ENCODE assay signal across 8 mouse cellular contexts in genomic region chr2:180822476-180822875, GRCm38 (mm10). TPM values are rescaled to one million over a fixed set of nuclear protein-coding genes. Genes with fewer than 3 reads are reported as not detected.
DNase-seq lines count a peak whose midpoint lies in the region; ATAC-seq and TF ChIP-seq lines count a peak whose summit lies in the region.

No protein-coding gene starts in this region.

- WGBS in hindbrain, embryonic 14.5 days = 30% methylated on average over 6 of the region's 6 CpGs

- no peaks in the 10 kb centered on the region for H3K9me3 ChIP-seq in hindbrain, embryonic 14.5 days (ENCODE audit: control insufficient read depth, low read length)

- no peak for ATAC-seq in hindbrain, embryonic 14.5 days (ENCODE audit: low FRiP score)
- no peak for ATAC-seq in activated CD4-positive, CD25-positive, alpha-beta regulatory T cell, adult 4 months

- H3K4me3 ChIP-seq in hindbrain, embryonic 14.5 days (replicated peaks; ENCODE audit: low read length) = no peak overlapping the region

- peak; percentile 12 for DNase-seq in ovary, postnatal 14 days (ENCODE audit: low spot score)
- no peak for DNase-seq in ovary, postnatal 10 days (ENCODE audit: low spot score)
- DNase-seq in brain, embryonic 14.5 days (ENCODE audit: low read depth) = peak; percentile 78
- DNase-seq in frontal cortex, adult 2 months (ENCODE audit: extremely low spot score in 1 of 2, low spot score in 1 of 2) = peak; percentile 82 to 85
- peak; percentile 53 for DNase-seq in hindbrain, embryonic 14.5 days (ENCODE audit: low spot score)
- DNase-seq in left cerebral cortex, postnatal 4 days = peak; percentile 71
- peak; percentile 88 for DNase-seq in right cerebral cortex, adult 18-20 months

- H3K4me1 ChIP-seq in hindbrain, embryonic 14.5 days (replicated peaks; ENCODE audit: control insufficient read depth, insufficient read depth, low read length) = peaks cover 13% of the 10 kb centered on the region

- H3K27me3 ChIP-seq in hindbrain, embryonic 14.5 days (ENCODE audit: control insufficient read depth, insufficient read depth, low read length) = no peaks in the 10 kb centered on the region

- no peaks in the 10 kb centered on the region for H3K36me3 ChIP-seq in hindbrain, embryonic 14.5 days (replicated peaks; ENCODE audit: control insufficient read depth, insufficient read depth)

- no peak for TF ChIP-seq POLR2A in brain, embryonic 14.5 days (IDR thresholded peaks at IDR 0.05; ENCODE audit: borderline replicate concordance, extremely low read depth, insufficient read depth, insufficient read length, poor library complexity, severe bottlenecking)

- intact Hi-C loops in left cerebral cortex, postnatal 4 days (cut with DNase I) = no loop called here

- TF ChIP-seq CTCF in brain, embryonic 14.5 days (IDR thresholded peaks at IDR 0.05; ENCODE audit: borderline replicate concordance, extremely low read depth, insufficient read depth, insufficient read length) = peak; percentile 70

- no peak overlapping the region for H3K4me2 ChIP-seq in hindbrain, embryonic 14.5 days (replicated peaks)

- H3K9ac ChIP-seq in hindbrain, embryonic 14.5 days = no peak overlapping the region

- no peak overlapping the region for H3K27ac ChIP-seq in hindbrain, embryonic 14.5 days

RNA-seq across cellular contexts. Expression of gene Bhlhe23, which starts 45.8 kb away (rescaled TPM):
- 8.5 and 10.6 TPM in 2 replicates for polyA plus RNA-seq in brain, embryonic 14.5 days (2012; rRNA removed)
- polyA plus RNA-seq in frontal cortex, adult 2 months (2012; rRNA removed) = 0.04 and 0.08 TPM in 2 replicates
- polyA plus RNA-seq in hindbrain, embryonic 14.5 days (2014; fragmentation: Nextera tagmentation; extraction: Ambion mirVana) = 0.36 and 1.3 TPM in 2 replicates
- not detected for total RNA-seq in left cerebral cortex, postnatal 4 days (2021)
- not detected for polyA plus RNA-seq in activated CD4-positive, CD25-positive, alpha-beta regulatory T cell, adult 4 months (2017; shearing (Covaris generic))
